Mouse (Mus musculus): Measurements from ENCODE around the gene Oscp1. TPM values are rescaled to one million over a fixed set of nuclear protein-coding genes. Genes with fewer than 3 reads are reported as not detected.

Gene Oscp1
- polyA plus RNA-seq, 1 experiment from 2014 or later: 17.7 TPM

Other genes with a start within 250 kb of the Oscp1 start
- 0.61 and 1.2 TPM in 2 replicates for gene Csf3r, start 34.0 kb upstream of the Oscp1 start, polyA plus RNA-seq (2014; fragmentation: Nextera tagmentation; extraction: Ambion mirVana)
- gene Mrps15, start 11.6 kb upstream of the Oscp1 start, polyA plus RNA-seq (2014; fragmentation: Nextera tagmentation; extraction: Ambion mirVana): 154 and 177 TPM in 2 replicates
- gene Lsm10, start 38.1 kb downstream of the Oscp1 start, polyA plus RNA-seq (2014; fragmentation: Nextera tagmentation; extraction: Ambion mirVana): 47.3 and 52.4 TPM in 2 replicates
- 19.1 and 24.9 TPM in 2 replicates for gene Stk40, start 45.4 kb downstream of the Oscp1 start, polyA plus RNA-seq (2014; fragmentation: Nextera tagmentation; extraction: Ambion mirVana)
- 96.1 and 124 TPM in 2 replicates for gene Eva1b, start 89.2 kb downstream of the Oscp1 start, polyA plus RNA-seq (2014; fragmentation: Nextera tagmentation; extraction: Ambion mirVana)
- gene Sh3d21, start 104.9 kb downstream of the Oscp1 start, polyA plus RNA-seq (2014; fragmentation: Nextera tagmentation; extraction: Ambion mirVana): 7.3 and 8.7 TPM in 2 replicates
- 141 and 281 TPM in 2 replicates for gene Thrap3, start 144.2 kb downstream of the Oscp1 start, polyA plus RNA-seq (2014; fragmentation: Nextera tagmentation; extraction: Ambion mirVana)
- 35.6 and 43.3 TPM in 2 replicates for gene Map7d1, start 197.8 kb downstream of the Oscp1 start, polyA plus RNA-seq (2014; fragmentation: Nextera tagmentation; extraction: Ambion mirVana)
- gene Trappc3, start 203.8 kb downstream of the Oscp1 start, polyA plus RNA-seq (2014; fragmentation: Nextera tagmentation; extraction: Ambion mirVana): 19.7 and 68.6 TPM in 2 replicates
- gene Col8a2, start 228.2 kb downstream of the Oscp1 start, polyA plus RNA-seq (2014; fragmentation: Nextera tagmentation; extraction: Ambion mirVana): 5.5 and 6.8 TPM in 2 replicates